Mouse (Mus musculus): ENCODE measurements around the gene Anxa11. TPM values are rescaled to one million over a fixed set of nuclear protein-coding genes. Genes with fewer than 3 reads are reported as not detected.

The Anxa11 gene
- polyA plus RNA-seq, 1 experiment from 2014 or later, result 7.3 TPM

DNA sequence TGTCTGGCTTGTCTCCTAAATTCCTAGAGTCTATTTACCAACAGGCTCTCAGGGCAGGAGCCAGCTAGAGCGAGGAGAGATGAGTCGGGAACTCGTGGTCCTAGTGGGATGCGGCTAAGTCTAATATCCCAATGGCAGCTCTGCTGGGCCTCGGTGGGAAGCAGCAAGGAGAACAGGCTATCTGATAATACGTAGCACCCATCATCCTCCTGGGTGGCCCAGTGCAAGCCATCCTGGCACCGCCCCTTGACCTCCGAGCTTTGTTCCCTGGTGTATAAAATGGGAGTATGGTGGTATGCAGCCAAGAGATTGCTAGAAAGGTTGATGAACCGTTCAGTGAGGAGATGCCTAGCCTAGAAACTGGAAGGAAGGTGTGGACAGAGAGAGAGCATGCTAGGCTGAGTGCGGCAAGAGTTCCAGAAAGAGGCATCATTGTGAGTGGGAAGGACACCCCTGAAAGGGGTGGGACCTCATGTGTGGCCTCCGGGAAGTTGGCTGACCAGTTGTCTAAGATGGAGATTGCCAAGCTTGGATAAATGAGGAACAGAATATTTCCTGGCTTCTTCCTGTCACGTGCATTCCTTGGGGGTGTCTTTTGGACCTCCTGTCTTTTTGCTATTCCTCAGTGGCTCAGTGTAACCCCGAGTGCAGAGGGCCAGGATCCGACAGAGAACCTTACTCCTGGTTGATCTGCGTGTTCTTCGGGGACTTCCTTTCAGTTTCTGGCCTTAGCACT is 11.9 kb downstream of the Anxa11 start:
- DNase-seq, result no peak
- no peak overlapping the region for H3K4me2 ChIP-seq
- no peak overlapping the region for H3K27ac ChIP-seq
- ATAC-seq (ENCODE audit: low read depth), result no peak
- H3K4me3 ChIP-seq (replicated peaks), result no peak overlapping the region
- H3K27me3 ChIP-seq, result no peaks in the 10 kb centered on the region
- no peaks in the 10 kb centered on the region for H3K9me3 ChIP-seq (replicated peaks)
- WGBS (ENCODE audit: insufficient replicate concordance), result 70% methylated on average over 16 of the region's 16 CpGs
- H3K4me1 ChIP-seq (replicated peaks), result peaks cover 47% of the 10 kb centered on the region
- H3K9ac ChIP-seq, result no peak overlapping the region
- H3K36me3 ChIP-seq, result no peaks in the 10 kb centered on the region

- Histone ChIP-seq H3K4me1 (replicated peaks) (peaks cover 47% of the 10 kb centered on the region), H3K27me3 (no peaks in the 10 kb centered on the region), H3K9ac (no peak overlapping the region), H3K4me3 (replicated peaks) (no peak overlapping the region), H3K9me3 (replicated peaks) (no peaks in the 10 kb centered on the region), H3K27ac (no peak overlapping the region), H3K36me3 (no peaks in the 10 kb centered on the region), H3K4me2 (peak overlapping the region; percentile 29)
- DNase-seq (no peak), ATAC-seq (ENCODE audit: low read depth) (peak; percentile 52)
- 24% methylated on average over 8 of the region's 8 CpGs for WGBS (ENCODE audit: insufficient replicate concordance)
These were observed 13.4 kb downstream of the Anxa11 start for GRCm38 (mm10) chr14:25855241-25855885.

DNA sequence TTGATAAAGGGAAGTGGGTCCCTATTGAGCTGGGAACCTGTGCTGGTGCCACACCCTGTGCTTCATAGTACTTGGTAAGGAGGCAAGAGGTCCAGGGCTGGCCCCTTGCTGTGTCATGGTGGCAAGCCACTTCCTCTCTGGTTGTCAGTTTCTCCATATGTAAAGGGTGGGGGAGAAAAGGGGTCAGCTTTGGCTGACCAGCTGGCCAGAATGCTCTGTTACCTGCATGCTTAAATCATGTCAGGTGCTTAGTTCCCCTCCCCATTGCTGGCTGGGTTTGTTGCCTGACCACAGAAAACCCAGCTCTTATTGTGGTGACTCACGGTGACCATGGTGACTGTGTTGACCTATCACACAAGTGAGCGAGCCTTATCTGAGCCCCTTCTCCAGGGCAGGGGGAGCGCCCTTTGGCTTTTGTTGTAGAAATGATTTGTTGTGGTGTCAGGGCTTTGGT is 15.2 kb downstream of the Anxa11 start:
- no peak for DNase-seq

DNA sequence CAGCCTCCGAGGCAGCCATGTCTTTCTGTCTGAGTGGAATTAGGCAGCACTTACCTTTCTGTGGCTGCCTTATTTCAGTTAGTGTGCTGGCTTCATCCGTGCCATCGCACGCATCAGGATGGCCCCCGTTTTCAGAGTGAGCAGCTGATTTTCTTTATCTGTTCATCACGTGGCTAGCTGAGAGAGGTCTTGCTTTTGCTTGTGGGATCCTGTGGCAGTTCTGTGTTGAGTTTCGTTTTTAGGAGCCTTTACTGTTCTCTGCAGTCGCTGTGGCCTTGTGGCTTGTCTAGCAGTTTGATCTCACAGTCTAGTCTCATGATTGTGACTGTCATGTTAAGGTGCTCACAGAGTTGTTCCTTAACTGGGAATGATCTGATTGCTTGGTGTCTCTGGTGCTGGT is 16.0 kb downstream of the Anxa11 start:
- H3K27me3 ChIP-seq, result no peaks in the 10 kb centered on the region
- H3K9me3 ChIP-seq (replicated peaks), result no peaks in the 10 kb centered on the region
- ATAC-seq (ENCODE audit: low read depth) (no peak), DNase-seq (no peak)
- no peaks in the 10 kb centered on the region for H3K36me3 ChIP-seq
- H3K4me3 ChIP-seq (replicated peaks), result no peak overlapping the region
- H3K4me2 ChIP-seq, result no peak overlapping the region
- no peak overlapping the region for H3K27ac ChIP-seq
- no peak overlapping the region for H3K9ac ChIP-seq
- 30% methylated on average over 8 of the region's 8 CpGs for WGBS (ENCODE audit: insufficient replicate concordance)
- peaks cover 65% of the 10 kb centered on the region for H3K4me1 ChIP-seq (replicated peaks)

More for the DNA sequence above, 15.2 kb downstream of the Anxa11 start:
- H3K36me3 ChIP-seq, result no peaks in the 10 kb centered on the region
- ATAC-seq (ENCODE audit: low read depth), result peak; percentile 48
- no peak overlapping the region for H3K4me3 ChIP-seq (replicated peaks)
- peak overlapping the region; percentile 23; the same call in 1 of the 2 replicates for H3K27ac ChIP-seq
- 8% methylated on average over 3 of the region's 3 CpGs for WGBS (ENCODE audit: insufficient replicate concordance)
- no peak overlapping the region for H3K9ac ChIP-seq
- no peaks in the 10 kb centered on the region for H3K9me3 ChIP-seq (replicated peaks)
- H3K4me1 ChIP-seq (replicated peaks), result peaks cover 57% of the 10 kb centered on the region
- H3K4me2 ChIP-seq, result peak overlapping the region; percentile 19; the same call in 1 of the 2 replicates
- no peaks in the 10 kb centered on the region for H3K27me3 ChIP-seq

DNA sequence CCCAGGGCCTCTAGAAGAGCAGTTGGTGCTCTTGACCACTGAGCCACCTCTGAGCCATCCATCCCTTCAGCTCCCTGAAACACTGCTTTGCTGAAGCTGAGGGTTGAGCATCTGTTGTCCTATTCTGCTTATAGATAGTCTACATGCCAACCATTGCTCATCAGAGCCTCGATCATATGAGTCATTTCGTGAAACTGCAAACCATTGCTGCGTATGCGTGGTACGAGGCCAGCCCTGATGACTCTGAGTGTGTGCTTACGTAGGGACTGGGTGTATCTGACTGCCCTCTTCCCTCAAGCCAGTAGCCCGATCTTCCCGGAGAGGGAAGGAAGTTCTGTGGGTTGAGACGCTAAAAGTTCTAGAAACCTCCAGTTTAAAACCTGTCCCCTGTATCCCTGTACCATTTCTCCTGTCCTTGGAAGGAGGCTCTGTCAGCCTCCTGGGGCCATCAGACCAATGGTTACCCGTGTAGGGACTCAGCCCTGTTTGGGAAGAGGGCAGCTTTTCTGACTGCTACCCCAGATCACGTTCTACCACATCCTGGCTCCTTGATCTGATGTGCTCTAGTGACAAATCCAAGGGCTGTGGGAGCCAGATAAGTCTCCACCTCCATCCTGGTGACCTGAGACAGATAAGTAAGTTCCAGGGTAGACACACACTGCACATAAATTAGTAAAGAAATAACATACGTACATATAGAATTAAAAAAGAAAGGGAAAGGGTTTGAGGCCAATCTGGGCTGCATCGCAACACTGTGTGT is 20.0 kb downstream of the Anxa11 start:
- 35% methylated on average over 13 of the region's 13 CpGs for WGBS (ENCODE audit: insufficient replicate concordance)
- peak; percentile 83 for ATAC-seq (ENCODE audit: low read depth)
- Histone ChIP-seq H3K36me3 (no peaks in the 10 kb centered on the region), H3K27ac (no peak overlapping the region), H3K9me3 (replicated peaks) (no peaks in the 10 kb centered on the region), H3K4me2 (peak overlapping the region; percentile 35), H3K27me3 (no peaks in the 10 kb centered on the region), H3K4me3 (replicated peaks) (no peak overlapping the region), H3K9ac (no peak overlapping the region), H3K4me1 (replicated peaks) (peaks cover 43% of the 10 kb centered on the region)
- DNase-seq, result peak; percentile 17

GRCm38 (mm10) chr14:25863721-25864120 is 21.8 kb downstream of the Anxa11 start:
- 64% methylated on average over 2 of the region's 2 CpGs for WGBS (ENCODE audit: insufficient replicate concordance)
- Histone ChIP-seq H3K4me2 (no peak overlapping the region), H3K4me1 (replicated peaks) (peaks cover 40% of the 10 kb centered on the region), H3K27ac (no peak overlapping the region), H3K4me3 (replicated peaks) (no peak overlapping the region), H3K36me3 (no peaks in the 10 kb centered on the region), H3K27me3 (no peaks in the 10 kb centered on the region), H3K9me3 (replicated peaks) (no peaks in the 10 kb centered on the region), H3K9ac (no peak overlapping the region)
- ATAC-seq (ENCODE audit: low read depth) (no peak), DNase-seq (no peak)

DNA sequence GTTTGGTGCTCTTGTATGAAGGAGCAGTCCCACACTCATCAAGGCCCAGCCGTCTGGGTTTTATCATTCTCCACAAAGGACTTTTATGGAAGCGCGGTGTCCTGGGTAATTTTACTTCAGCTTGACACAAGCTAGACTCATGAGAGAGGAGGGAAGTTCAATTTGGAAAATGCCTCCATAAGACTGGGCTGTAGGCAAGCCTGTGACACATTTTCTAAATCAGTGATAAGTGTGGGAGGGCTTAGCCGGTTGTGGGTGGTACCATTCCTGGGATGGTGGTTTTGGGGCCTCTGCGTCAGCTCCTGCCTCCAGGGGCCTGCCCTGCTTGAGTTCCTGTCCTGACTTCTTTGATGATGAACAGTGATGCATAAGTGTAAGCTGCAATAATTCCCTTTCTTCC is 23.3 kb downstream of the Anxa11 start:
- H3K9ac ChIP-seq, result no peak overlapping the region
- WGBS (ENCODE audit: insufficient replicate concordance), result 63% methylated on average over 5 of the region's 5 CpGs

GRCm38 (mm10) chr14:25866384-25866783 is 24.4 kb downstream of the Anxa11 start:
- DNase-seq (no peak), ATAC-seq (ENCODE audit: low read depth) (no peak)
- no peak overlapping the region for H3K4me3 ChIP-seq (replicated peaks)
- no peak overlapping the region for H3K9ac ChIP-seq
- H3K4me1 ChIP-seq (replicated peaks), result peaks cover 46% of the 10 kb centered on the region
- H3K36me3 ChIP-seq, result no peaks in the 10 kb centered on the region
- WGBS (ENCODE audit: insufficient replicate concordance), result 90% methylated on average over 6 of the region's 6 CpGs
- H3K9me3 ChIP-seq (replicated peaks), result no peaks in the 10 kb centered on the region
- no peaks in the 10 kb centered on the region for H3K27me3 ChIP-seq
- no peak overlapping the region for H3K4me2 ChIP-seq
- H3K27ac ChIP-seq, result no peak overlapping the region

More for the DNA sequence above, 23.3 kb downstream of the Anxa11 start:
- Histone ChIP-seq H3K36me3 (no peaks in the 10 kb centered on the region), H3K27me3 (no peaks in the 10 kb centered on the region), H3K4me3 (replicated peaks) (no peak overlapping the region), H3K9me3 (replicated peaks) (no peaks in the 10 kb centered on the region), H3K4me2 (no peak overlapping the region), H3K4me1 (replicated peaks) (peaks cover 47% of the 10 kb centered on the region), H3K27ac (no peak overlapping the region)
- DNase-seq (no peak), ATAC-seq (ENCODE audit: low read depth) (no peak)

- H3K4me3 ChIP-seq (replicated peaks), result no peak overlapping the region
- H3K4me2 ChIP-seq, result no peak overlapping the region
- H3K9ac ChIP-seq, result no peak overlapping the region
- 70% methylated on average over 11 of the region's 11 CpGs for WGBS (ENCODE audit: insufficient replicate concordance)
- peaks cover 41% of the 10 kb centered on the region for H3K4me1 ChIP-seq (replicated peaks)
- no peak for ATAC-seq (ENCODE audit: low read depth)
- no peaks in the 10 kb centered on the region for H3K36me3 ChIP-seq
- no peaks in the 10 kb centered on the region for H3K9me3 ChIP-seq (replicated peaks)
- no peaks in the 10 kb centered on the region for H3K27me3 ChIP-seq
- no peak overlapping the region for H3K27ac ChIP-seq
- no peak for DNase-seq
These were observed 24.9 kb downstream of the Anxa11 start for GRCm38 (mm10) chr14:25866832-25867231.

DNA sequence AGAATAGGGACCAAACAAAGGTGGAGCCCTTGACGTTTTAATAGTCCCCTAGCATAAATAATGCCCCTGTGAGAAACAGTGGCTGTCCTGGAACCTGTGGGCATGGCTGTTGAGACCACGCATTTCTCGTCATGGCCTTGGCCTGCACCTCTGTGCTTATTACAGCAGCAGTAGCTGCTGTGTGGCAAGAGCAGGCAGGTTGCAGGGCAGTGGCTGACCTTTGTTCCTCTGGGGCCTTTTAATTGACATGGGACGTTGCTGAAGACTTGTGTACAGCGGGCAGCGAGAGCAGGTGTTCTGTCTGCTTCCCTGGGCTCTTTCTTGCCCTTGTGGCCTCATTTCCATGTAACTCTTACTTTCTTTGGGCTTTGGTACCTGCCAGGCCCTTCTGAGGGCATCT is 25.9 kb downstream of the Anxa11 start:
- no peak overlapping the region for H3K4me2 ChIP-seq
- no peaks in the 10 kb centered on the region for H3K9me3 ChIP-seq (replicated peaks)
- ATAC-seq (ENCODE audit: low read depth) (peak; percentile 51; the same call in 1 of the 2 replicates), DNase-seq (no peak)
- no peak overlapping the region for H3K4me3 ChIP-seq (replicated peaks)
- peaks cover 31% of the 10 kb centered on the region for H3K4me1 ChIP-seq (replicated peaks)
- WGBS (ENCODE audit: insufficient replicate concordance), result 65% methylated on average over 6 of the region's 6 CpGs
- H3K36me3 ChIP-seq, result no peaks in the 10 kb centered on the region
- H3K27me3 ChIP-seq, result no peaks in the 10 kb centered on the region
- no peak overlapping the region for H3K9ac ChIP-seq
- H3K27ac ChIP-seq, result no peak overlapping the region

DNA sequence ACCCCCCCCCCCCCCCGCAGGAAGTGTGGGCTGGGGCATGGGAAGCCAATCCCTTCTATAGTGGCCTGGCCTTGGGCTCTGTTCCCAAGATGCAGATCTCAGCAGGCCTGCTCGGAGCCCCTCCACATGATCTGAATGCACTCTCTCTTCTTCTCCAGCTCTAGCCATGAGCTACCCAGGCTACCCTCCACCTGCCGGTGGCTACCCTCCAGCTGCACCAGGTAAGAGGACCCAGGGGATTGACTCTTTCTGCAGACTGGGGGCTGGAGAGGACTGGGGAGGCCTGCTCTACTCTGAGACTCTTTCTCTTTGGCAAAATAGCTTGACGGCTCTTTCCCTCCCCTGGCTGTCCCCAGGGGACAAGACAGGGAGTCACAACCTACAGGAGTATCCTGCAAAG is 26.8 kb downstream of the Anxa11 start:
- H3K4me1 ChIP-seq (replicated peaks), result peaks cover 29% of the 10 kb centered on the region
- no peak for ATAC-seq (ENCODE audit: low read depth)
- no peak overlapping the region for H3K9ac ChIP-seq
- H3K27ac ChIP-seq, result no peak overlapping the region
- H3K36me3 ChIP-seq, result no peaks in the 10 kb centered on the region
- 56% methylated on average over 4 of the region's 4 CpGs for WGBS (ENCODE audit: insufficient replicate concordance)
- no peak overlapping the region for H3K4me2 ChIP-seq
- no peak overlapping the region for H3K4me3 ChIP-seq (replicated peaks)
- DNase-seq, result no peak
- H3K9me3 ChIP-seq (replicated peaks), result no peaks in the 10 kb centered on the region
- H3K27me3 ChIP-seq, result no peaks in the 10 kb centered on the region
